Mouse (Mus musculus): ENCODE measurements at regions not wholly inside any gene's neighbourhood (a gene's known extent, or its start where the extent isn't known, plus 50 kb on each side); places are given as distances from the start of the nearest gene placed in this dataset.

DNA sequence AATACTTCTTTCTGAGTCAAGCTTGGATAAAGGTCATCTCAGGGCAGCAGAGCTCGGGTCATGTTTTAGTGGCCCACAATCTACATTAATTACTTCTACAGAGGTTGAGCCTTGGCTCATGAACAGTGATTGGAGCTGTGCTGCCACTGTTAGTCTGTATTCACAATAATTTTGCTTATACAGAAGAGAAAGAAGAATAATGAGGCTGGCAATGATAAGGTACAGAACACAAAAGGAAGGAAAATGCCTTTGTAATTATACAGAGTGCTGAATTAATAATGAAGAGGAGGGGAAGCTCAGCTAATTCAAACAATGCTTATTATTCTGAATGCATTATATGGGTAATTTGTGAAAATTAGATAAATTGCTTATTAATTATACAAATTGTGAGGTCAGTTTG, 573.9 kb upstream of the Cblb start:
- DNase-seq (ENCODE audit: low read depth, low spot score) = no peak

DNA sequence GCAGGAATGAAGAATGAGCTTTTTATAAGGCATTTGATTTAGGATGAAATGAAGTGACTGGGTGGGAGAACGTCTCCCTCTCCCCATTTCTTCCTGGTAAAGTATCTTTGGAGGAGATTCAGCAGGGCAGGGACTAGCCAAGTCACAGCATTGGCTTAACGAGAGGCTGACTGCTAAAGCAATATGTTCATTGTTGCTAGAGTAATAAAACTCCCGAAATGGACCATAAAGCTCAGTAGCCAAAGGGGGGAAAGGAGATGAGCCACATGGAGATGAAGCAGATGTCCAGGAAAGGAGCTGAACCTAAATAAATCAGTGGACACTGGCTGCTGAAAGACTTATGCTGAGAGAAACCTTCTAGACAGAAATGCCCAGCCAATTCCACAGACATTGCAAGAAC, 555.3 kb upstream of the Cblb start:
- no peak for DNase-seq (ENCODE audit: low read depth, low spot score)

DNA sequence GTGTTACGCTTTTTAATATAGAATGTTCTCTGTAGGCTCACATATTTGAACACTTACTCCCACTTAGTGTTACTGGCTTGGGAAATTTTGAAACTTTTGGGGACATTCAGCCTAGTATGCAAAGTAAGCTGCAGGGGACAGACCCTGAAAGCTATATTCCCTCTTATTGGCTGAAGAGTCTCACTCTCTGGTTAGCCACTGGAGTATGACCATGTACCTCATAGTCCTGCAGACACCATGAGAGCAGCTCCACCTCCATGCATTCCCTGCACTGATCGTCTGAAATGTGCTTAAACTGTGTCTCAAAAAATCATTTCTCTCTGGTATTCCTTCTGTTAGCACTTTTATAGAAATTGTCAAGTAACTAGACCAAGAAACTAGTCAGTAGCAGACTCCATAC, 534.9 kb upstream of the Cblb start:
- no peak for DNase-seq (ENCODE audit: low read depth, low spot score)

DNA sequence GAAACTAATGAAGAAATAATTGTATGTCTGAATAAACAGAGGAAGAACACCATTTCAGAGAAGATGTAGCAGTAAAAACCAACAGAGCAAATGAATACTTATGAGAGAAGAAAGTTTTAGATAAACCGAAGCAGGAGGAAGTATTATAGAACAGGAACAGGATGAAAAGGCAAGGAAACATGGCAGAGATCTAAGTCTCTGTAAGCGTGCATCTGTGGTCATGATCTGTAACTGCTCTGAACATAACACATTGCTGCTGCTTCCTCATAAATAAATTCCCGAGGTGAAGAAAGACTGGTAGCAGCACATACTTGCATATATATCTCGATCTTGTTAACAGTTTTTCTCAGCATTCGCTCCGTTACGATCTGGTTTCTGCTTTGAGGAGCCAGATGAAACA, 533.2 kb upstream of the Cblb start:
- DNase-seq (ENCODE audit: low read depth, low spot score) = no peak

DNA sequence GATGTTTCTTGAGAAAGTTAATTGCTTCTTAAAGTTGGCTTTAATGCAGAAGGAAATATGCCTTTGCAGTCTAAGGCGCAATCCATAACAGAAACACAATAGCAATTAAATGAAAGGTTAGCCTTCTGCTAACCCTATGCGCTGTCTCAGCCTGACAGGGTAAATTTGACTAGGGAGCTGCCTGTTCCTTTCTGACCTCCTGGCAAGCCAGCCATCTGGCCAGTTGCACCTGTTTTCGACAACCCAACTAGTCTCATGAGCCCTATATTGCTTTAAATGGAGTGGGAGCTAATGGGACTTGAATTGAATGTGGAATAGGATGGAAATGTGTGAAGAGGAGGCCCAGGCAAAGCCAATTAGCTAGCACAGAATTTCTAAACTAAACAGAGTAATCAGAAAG, 513.9 kb upstream of the Cblb start:
- no peak for DNase-seq (ENCODE audit: low read depth, low spot score)

DNA sequence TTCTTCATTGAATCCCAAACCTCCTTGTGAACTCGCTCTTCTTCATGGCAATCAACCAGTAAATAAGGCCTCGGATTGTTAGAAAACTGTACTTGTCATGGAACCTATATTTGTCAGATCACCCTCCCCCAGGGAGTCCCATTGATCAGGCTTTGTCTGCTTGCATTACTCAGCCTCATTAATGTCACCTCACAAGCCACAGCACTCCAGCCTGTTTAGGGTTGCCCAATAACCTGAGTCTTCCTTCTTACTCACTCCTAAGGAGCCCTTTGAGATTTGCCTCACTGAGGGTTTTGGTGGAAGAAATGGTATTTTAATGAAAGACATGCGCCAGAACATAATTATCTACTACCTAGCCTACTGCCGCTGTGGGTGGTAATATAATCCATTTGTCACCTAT, 510.3 kb upstream of the Cblb start:
- no peak for DNase-seq (ENCODE audit: low read depth, low spot score)

DNA sequence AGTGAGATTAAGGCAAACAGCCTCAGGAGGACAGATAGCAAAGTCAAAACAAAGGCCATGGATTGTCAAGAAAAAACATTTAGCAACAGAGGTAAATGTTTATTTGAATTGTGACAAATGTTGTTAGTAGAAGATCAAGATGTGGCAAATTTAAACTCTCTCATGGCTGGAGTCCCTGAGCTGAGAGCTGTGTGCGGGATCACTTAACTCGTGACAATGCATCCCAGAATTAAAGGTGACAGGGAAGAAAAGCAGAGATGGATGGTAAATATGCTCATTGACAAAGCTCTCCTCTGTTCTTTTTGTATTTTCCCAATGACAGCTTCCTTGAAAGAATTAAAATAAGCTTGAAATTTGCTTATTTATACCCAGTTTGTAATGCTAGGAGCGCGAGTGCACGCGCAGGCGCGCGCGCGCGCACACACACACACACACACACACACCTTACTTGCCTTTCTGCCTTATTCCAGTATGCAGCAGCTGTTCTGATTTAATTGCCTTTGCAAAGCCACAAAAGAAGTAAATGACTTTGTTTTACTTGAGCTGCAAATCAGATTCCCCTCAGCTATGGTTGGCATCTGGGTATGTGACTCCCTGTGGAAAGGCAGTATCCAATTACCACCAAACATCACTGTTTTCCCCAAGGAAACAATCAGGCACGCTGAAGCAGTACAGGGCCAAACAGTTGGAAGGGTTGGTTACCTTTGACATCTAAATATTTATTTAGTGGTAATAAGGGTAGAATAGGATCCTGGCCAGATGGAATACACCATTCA, 509.5 kb upstream of the Cblb start:
- DNase-seq (ENCODE audit: low read depth, low spot score) = no peak

DNA sequence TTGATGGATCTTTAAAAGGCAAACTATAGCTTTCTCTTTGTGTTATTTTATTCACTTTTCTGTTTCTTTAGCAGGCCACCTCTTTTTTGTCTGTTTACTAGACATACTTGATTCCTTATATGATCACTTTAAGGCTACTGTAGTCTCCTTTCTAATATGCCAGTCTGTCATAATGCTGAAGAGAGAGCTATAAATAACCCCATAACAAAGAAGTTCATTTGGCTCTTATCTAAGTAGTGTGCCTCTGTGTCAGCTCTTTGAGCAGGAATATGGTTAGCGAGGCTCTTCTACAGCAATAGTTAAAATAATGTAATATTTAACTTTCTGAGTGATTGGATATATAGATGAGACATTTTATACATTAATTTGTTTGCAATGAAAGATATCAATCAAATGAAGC, 507.0 kb upstream of the Cblb start:
- DNase-seq (ENCODE audit: low read depth, low spot score) = no peak

DNA sequence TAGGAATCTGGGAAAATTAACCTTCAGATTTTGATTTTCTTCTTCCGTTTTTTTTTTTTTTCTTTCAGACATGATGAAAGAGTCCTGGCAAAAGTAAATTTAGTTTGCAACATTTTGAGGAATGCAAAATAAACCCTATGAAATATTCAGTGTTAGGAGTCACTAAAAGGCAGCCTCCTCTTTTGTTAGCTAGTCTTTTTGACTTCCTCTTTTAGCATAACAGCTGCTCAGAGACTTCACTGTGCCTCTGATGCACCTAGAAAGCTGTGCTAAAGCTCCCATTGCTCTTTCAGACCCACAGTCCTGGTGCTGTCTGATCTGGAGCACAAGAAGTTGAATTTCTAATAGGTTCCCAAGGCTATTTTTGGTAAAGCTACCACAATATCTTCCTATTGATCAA, 498.5 kb upstream of the Cblb start:
- no peak for DNase-seq (ENCODE audit: low read depth, low spot score)

DNA sequence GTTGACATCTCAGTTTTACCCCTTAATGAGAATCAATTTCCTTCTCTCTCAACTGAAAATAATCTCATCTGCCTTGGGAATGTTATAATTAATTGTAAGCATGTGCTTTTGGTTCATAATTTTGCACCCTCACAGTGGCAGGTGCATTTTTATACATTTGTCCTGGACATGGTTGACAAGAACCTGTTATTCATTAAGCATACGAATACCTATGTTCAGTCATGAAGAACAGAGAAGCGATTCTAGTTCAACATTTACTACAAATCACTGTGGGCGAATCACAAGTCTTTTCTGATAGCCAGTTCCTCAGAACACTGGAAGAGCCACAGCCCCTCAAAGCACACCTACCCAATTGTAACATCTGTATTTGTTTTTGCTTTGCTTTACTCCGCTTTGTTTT, 487.3 kb upstream of the Cblb start:
- no peak for DNase-seq (ENCODE audit: low read depth, low spot score)

DNA sequence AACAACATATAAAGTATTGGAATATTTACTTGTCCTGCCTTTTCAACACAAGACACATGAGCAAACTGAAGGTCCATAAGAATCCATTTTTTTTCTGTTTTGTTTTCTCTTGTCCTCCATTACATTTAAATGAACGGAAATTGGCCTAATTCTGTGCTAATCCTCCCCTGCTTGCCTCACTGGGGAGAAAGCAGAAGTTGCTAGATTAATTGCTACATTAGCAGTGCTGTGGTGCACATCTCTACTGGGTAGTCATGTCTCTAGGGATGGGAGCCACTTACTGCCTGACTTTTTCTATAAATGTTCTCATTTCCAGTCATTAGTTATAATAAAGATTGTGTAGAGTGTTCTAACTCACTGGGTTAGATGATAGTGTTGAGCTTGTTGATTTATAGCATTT, 484.0 kb upstream of the Cblb start:
- DNase-seq (ENCODE audit: low read depth, low spot score) = no peak

DNA sequence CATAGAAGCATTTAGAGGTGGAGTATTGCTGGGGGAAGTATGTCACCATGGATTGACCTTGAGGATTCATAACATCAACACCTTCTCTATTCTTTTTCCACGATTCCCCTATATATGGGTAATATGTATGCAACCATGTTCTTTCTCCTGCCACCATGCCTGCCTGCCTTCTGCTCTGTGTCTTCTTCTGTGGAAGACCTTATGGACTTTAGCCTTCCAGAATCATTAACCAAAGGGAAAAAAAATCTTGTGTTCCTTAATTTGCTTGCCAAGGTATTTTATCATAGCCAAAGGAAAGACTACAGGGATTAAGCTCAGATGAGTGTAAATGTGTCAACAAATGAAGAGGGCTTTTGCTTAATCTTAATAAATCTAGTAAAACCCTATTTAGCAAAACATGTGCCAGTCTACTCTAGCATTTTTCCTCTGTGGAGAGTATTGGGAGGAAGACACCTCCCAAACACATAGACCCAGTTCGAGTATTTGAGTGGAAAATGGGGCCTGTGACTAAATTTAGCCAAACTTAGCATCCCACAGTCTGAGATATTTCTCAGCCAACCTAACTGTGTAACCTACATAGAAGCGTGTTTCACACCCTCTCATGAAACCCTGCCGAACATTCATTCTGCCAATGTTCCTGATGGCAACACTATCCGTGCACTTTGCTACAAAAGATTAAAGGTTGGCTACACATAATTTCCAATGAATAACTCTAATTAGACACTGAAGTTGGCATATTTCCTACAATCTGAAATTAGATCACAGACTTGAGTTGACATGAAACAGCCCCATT, 468.0 kb upstream of the Cblb start:
- no peak for DNase-seq (ENCODE audit: low read depth, low spot score)

DNA sequence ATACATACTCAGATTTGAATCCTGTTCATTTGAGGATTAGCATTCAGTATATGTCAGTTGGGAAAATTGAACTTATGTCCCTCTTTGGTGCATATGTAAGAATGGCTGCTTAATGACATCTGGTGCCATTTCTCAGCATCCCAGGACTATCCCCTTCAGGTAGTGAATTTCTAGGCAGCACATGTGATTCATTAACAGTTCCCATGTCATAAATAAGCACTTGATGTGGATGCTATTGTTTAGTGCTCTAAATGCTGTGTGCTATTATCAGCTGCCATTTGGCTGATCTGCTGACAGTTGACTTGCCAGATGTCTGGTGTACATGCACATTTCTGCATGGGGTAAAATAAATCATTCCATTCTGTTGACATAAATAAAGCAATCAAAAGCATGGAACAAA, 467.0 kb upstream of the Cblb start:
- no peak for DNase-seq (ENCODE audit: low read depth, low spot score)

DNA sequence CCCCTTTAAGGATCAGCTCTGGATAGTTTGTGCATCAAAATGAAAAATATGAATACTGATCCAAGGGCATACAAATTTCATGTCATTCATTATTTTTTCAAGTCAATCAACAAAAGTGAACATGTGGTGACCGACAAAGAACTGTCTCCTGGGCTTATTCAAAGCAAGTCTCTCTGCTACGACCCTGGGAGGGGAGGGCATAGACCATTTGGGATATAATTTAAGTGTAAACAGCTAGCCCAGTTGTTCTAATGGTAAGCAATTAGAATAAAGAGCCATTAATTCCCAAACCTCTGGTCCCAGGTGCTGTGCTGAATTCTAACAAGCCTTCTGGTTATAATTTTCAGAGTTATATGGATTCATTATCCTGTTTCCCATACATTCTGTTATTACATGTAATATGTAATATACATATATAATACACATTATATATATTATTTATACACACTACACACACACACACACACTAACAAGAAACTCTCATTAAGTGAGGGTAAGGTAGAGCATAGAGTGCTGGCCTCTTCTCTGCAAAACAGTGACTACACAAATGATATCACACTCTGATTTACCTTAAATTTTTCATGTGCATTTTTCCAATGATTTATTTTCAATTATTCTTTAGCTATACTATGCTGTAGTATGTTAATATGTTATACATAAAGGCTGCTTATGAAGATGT, 453.0 kb upstream of the Cblb start:
- DNase-seq (ENCODE audit: low read depth, low spot score) = no peak

DNA sequence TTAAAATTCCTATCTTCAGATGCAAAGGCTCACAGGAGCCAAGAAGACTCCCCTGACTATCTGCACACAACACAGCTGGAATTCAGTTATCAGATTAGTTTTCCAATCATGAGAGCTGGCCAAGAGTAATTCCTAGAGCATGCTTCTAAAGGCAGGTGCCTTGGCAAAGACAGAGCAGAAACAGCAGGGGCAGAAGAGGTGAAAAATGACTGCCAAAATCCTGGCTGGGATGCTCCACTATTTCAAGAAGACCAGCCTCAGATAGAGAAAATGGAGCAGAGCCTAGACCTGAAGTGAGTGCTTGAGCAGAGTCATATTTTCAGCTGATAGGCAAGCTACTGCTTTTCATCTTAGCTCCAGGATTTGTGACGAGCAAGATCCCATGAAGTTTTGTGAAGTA, 450.5 kb upstream of the Cblb start:
- no peak for DNase-seq (ENCODE audit: low read depth, low spot score)

DNA sequence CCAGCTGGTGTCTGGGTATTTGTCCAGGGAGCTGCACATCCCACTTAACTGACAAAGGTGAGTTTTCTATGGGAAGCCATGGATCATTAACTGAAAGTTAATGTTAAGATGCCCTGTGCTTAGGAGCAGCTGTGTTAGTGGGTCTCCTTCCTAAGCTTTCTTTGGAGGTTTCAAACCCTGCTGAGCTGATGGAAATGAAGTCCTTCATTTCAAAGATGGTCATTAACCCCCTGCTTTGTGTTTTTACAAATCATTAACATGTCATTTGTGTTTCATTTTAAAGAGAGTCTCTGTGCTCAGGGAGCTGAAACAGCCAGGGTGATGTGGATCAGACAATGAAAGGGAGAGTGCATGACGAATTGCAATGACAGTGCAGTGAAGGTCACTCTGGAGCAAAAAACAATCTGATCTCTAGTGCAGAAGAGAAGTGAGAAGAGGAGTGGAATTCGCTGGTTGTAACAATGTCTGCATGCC, 441.1 kb upstream of the Cblb start:
- no peak for DNase-seq (ENCODE audit: low read depth, low spot score)

DNA sequence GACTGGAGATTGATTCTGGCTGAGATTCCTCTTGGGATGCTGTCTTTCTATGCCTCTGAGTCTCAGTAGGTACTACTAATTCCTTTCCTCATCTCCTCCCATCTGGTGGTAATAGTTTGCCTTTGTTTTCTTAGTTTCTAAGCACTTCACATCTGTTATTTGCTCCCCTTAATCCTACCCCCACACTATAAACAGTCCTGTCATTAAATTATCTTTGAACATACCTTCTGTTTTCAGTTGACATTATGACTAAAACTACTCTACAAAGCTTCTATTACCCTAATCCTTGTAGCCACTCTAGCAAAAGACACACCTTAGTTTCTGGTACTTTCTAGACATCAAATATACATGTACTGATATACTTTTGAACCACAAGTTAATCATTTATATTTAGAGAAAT, 413.4 kb upstream of the Cblb start:
- no peak for DNase-seq (ENCODE audit: low read depth, low spot score)

DNA sequence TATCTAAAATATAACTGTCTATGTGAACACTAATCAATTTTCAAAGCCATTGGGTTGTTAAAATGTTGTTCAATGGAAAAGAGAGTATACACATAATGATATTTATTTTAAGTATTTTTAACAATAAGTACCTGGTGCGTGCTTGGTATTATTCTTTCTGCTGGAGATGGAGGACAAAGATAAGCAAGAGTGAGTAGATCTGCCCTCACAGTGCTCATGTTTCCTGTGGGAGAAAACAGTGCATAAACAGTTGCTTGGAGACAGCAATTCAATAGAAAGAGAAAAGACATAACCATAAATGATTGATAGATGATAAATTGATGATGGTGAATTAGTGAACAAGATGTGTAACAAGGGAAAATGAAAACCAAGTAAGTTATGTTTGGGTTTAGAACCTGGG, 384.4 kb upstream of the Cblb start:
- no peak for DNase-seq (ENCODE audit: low read depth, low spot score)

DNA sequence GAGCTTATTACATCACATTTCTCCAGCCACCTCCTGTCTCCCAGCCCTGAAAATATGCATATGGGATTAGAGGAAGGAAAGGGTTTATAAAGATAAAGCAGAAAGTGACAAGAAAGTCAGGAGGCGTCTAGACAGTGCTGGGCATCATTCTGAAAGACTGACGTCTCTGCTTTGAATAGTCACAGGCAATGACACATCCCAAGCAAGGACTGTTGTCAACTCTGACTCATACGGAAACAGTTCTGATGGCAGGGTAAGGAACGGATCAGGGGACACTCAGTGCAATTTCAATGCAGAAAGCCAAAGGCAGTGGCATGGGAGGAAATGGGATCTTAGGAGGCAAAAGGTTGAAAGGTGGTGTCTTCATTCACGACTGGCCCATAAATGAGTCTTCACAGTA, 380.9 kb upstream of the Cblb start:
- no peak for DNase-seq (ENCODE audit: low read depth, low spot score)

DNA sequence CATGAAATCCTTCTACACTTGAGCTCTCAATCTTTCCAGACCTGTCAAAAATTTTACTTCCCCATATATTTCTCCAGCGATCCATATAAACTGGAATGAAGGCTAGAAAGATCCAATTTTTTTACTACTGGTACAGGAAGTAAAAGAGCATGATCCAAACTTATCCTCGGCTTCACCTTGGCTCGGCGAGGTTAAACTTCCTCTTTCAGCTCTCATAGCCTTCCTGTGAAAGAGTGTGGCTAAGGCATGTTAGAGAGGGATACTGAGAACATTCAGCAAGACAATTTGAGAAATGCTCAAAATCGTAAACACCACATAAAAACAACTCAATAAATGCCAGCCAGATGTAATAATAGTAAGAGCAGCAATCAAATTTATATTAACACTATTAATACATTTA, 380.3 kb upstream of the Cblb start:
- no peak for DNase-seq (ENCODE audit: low read depth, low spot score)

DNA sequence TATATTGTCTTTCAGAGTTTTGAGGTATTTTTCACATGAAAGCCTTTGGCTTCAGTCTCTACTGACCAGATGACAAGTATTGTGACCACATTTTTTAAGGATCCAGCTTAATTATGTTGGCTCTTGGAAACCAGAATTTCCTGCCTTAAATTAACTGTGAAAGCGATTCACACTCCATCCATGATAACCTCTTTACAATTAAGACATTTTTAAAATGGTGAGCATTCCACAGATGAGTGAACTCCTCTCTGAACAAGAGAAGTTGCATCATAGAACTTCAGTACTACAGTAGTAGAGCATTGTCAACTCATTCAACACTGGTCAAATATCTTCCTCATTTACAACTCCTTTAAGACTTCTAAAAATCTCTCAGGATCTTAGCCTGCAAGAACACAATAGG, 369.3 kb upstream of the Cblb start:
- DNase-seq (ENCODE audit: low read depth, low spot score) = no peak

DNA sequence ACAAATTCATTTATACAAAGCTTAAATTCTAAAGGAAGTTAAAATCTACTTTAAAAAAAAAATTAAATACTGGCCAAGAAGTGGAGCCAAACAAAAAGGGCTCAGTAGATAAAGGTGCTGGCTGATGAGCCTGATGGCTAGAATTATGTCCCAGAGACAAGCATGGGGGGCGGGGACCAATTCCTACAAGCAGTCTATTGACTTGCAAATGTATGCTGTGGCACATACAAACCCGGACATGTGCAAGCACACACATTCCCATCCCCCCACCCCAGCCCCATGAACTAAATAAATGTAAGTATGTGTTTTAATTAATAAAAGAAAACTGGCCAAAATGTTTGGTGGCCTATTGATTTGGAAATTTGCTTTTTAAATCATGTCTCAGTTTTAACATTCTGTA, 366.7 kb upstream of the Cblb start:
- no peak for DNase-seq (ENCODE audit: low read depth, low spot score)

DNA sequence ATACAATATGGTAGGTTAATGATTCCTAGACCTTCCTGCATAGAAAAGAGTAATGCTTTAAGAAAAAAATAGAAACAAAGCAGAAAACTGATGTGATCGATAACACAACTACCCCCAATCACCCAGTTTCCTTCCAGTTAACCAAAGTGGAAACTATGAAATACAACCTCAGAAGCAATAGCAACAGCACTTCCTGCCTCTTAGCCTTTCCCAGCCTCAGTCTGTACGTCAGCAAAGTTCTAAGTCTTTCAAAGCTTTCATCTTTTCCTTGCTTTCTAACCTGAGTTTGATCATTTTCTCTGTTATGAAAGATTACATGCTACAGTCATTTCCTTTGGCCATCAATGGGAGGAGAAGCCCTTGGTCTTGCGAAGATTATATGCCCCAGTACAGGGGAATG, 355.9 kb upstream of the Cblb start:
- DNase-seq (ENCODE audit: low read depth, low spot score) = peak; percentile 89
